Mouse (Mus musculus): ENCODE results near the gene Lrfn4. TPM values are rescaled to one million over a fixed set of nuclear protein-coding genes. Genes with fewer than 3 reads are reported as not detected.

Lrfn4 gene
- total RNA-seq, 2 experiments from 2014 or later: 7.3 to 10.2 TPM

GRCm38 (mm10) chr19:4569356-4570236, 45.9 kb downstream of the Lrfn4 start:
- DNase-seq: no peak

- DNase-seq: no peak
Observed at GRCm38 (mm10) chr19:4568832-4569231, 46.6 kb downstream of the Lrfn4 start.

GRCm38 (mm10) chr19:4567665-4568064, 47.8 kb downstream of the Lrfn4 start:
- no peak for DNase-seq

- DNase-seq: no peak
Observed at GRCm38 (mm10) chr19:4566880-4567279, 48.6 kb downstream of the Lrfn4 start.

- DNase-seq: no peak
Observed at GRCm38 (mm10) chr19:4565678-4566077, 49.8 kb downstream of the Lrfn4 start.

Small RNAs within 50 kb of the gene (microRNA-seq; reads per million reads assigned to microRNA genes)
- gene Mir6986: 2.8 reads per million

Other genes starting within 250 kb of the Lrfn4 start
- 10 to 100 TPM; 67.7 to 84.7 TPM for gene Kdm2a, start 217.4 kb downstream of the Lrfn4 start, total RNA-seq (2021)
- 10 to 100 TPM; 13.7 to 15.4 TPM for gene Rhod, start 176.2 kb downstream of the Lrfn4 start, total RNA-seq (2021)
- gene Syt12, start 138.2 kb downstream of the Lrfn4 start, total RNA-seq (2021): 10 to 100 TPM; 18.8 to 22.7 TPM
- 10 to 100 TPM in 1 of 2 experiments, 1 to 10 TPM in 1; 9.4 to 16.1 TPM for gene 2010003K11Rik, start 117.1 kb downstream of the Lrfn4 start, total RNA-seq (2021)
- gene Pcx, start 105.2 kb downstream of the Lrfn4 start, total RNA-seq (2021): 100 to 1,000 TPM; 330 to 427 TPM
- 10 to 100 TPM; 23.7 to 30.9 TPM for gene Rce1, start 10.0 kb upstream of the Lrfn4 start, total RNA-seq (2021)
- gene Gm960, start 83.0 kb upstream of the Lrfn4 start, total RNA-seq (2021): under 1 TPM in 1 of 2 experiments, not detected in 1; 0.97 TPM
- 1 to 10 TPM; 4.7 to 7.3 TPM for gene Sptbn2, start 95.5 kb upstream of the Lrfn4 start, total RNA-seq (2021)
- 10 to 100 TPM; 11.2 to 13.1 TPM for gene Rbm4b, start 140.8 kb upstream of the Lrfn4 start, total RNA-seq (2021)
- 10 to 100 TPM; 50.6 to 60.8 TPM for gene Rbm4, start 178.2 kb upstream of the Lrfn4 start, total RNA-seq (2021)
- 10 to 100 TPM; 18.7 to 19.9 TPM for gene Gm21992, start 195.9 kb upstream of the Lrfn4 start, total RNA-seq (2021)
- 10 to 100 TPM; 47.0 to 50.2 TPM for gene Rbm14, start 196.0 kb upstream of the Lrfn4 start, total RNA-seq (2021)
- gene Ccs, start 223.7 kb upstream of the Lrfn4 start, total RNA-seq (2021): 100 to 1,000 TPM; 109 to 114 TPM
- under 1 TPM in 1 of 2 experiments, not detected in 1; 0.12 TPM for gene Ccdc87, start 223.7 kb upstream of the Lrfn4 start, total RNA-seq (2021)
- gene Ctsf, start 239.5 kb upstream of the Lrfn4 start, total RNA-seq (2021): 100 to 1,000 TPM; 205 to 216 TPM

All from adrenal gland, postnatal 10 days (tissue).